Comparison of ENCODE assay signal across 16 mouse cellular contexts in the genomic region with DNA sequence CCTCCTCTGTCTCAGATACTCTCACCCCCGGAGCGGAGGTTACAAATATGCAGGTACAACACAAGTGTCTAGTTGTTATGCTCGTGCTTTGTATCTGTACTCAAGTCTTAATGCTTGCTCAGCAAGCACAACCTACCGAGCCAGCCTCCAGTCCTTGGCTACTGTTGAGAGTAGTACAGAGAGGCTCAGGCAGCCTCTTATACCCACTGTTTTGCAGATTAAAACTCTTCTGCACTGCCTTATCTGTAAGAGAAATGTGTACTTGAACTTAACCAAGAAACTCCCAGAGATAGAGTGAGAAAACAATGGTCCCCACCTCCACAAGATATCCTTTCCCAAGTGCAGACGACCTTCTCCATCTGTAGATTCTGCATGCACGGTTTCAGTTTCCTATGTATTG. TPM values are rescaled to one million over a fixed set of nuclear protein-coding genes. Genes with fewer than 3 reads are reported as not detected.
"Had no signal": no experiment of that assay in that cellular context is flagged by ENCODE, and none has a peak within 500 bp of the region (broad histone marks: within the 10 kb centered on the region; RNA-seq: fewer than 3 reads in every experiment).

No protein-coding gene starts in this region.

- H3K4me3 ChIP-seq: layer of hippocampus, adult 2 months; limb, embryonic 10.5 days; limb, embryonic 13.5 days; megakaryocyte, embryonic 14.5 days had no signal

- DNase-seq: kidney, adult 18-20 months; kidney, adult 9 months; kidney, postnatal 25 days; layer of hippocampus, adult 9-11 months; lung, embryonic 14.5 days; midbrain, embryonic 14.5 days; thymus, adult 18-20 months; thymus, postnatal 36 days had no signal

- H3K9me3 ChIP-seq: limb, embryonic 10.5 days; limb, embryonic 13.5 days; megakaryocyte, embryonic 14.5 days had no signal

- H3K27me3 ChIP-seq: limb, embryonic 13.5 days had no signal

- H3K9ac ChIP-seq: limb, embryonic 13.5 days; lung, embryonic 14.5 days had no signal

- ATAC-seq: lung, postnatal 0 days had no signal

- H3K4me2 ChIP-seq: limb, embryonic 13.5 days; lung, embryonic 14.5 days; midbrain, embryonic 11.5 days had no signal

- H3K27ac ChIP-seq: kidney, postnatal 0 days; layer of hippocampus, adult 2 months; limb, embryonic 10.5 days; limb, embryonic 13.5 days; macrophage had no signal

- H3K4me1 ChIP-seq: limb, embryonic 10.5 days; limb, embryonic 13.5 days; megakaryocyte, embryonic 14.5 days had no signal

- H3K36me3 ChIP-seq: limb, embryonic 10.5 days; limb, embryonic 13.5 days had no signal

RNA-seq across cellular contexts. Expression of gene Gm10260, which starts 24.5 kb away (rescaled TPM):
- polyA plus RNA-seq: midbrain, embryonic 14.5 days had no signal
